Mouse (Mus musculus) ovary, postnatal 10 days (tissue): ENCODE measurements around the gene Hoxc12.

Experiments used
- DNase-seq: peaks from one replicate; pipeline ENCODE4 v3.0.0; 2022; ENCODE audit warnings: low spot score

The Hoxc12 gene

DNA sequence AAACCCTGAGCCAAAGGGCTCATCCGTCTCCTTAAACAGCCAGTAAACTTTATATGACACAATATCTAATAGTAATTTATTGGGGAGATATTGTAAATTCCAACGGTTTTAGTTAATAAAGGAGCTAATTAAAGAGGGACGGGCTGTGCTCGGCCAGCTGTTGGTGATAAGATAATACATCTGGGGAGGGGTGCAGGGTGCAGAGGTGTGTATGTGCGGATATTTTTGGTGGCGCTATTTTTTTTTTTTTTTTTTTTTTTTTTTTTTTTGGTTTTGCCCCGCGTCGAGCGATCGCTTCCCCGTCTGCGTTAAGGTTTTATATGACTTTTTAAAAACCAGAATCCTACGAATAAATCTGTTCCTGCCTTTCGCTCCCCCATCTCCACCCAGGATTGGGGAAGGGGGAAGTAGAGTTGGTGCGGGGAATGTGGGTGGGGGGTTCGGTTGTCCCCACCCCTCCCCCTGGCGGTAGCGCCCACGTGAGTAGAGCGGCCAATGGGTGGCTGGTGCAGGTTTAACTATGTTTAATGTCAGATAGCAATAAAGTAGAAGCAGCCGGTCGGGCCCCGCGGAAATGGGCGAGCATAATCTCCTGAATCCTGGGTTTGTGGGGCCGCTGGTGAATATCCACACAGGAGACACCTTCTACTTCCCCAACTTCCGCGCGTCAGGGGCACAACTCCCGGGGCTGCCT is at the start of gene Hoxc12:
Gene Hoxc12, plus strand, starts transcription at position 479 of the 694 bp plus-strand sequence.
- DNase-seq = no peak

DNA sequence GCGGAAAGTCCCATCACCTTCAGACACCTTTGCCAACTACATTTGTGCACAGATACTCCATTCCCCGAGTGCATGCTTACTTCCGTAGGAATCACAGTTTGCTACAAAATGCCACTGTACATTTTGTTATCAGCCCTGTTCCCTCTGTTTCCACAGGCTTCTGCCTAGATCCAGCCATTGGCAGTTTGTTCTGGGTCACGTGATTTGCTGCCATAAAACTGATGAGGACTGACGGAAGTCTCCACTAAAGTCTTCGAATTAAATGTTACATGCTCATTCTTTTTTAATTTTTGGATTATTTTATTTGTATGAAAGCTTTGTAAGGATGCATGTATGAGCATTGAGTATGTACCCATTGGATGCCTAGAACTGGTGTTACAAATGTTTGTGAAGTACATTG is 41.4 kb upstream of the Hoxc12 start:
- no peak for DNase-seq

DNA sequence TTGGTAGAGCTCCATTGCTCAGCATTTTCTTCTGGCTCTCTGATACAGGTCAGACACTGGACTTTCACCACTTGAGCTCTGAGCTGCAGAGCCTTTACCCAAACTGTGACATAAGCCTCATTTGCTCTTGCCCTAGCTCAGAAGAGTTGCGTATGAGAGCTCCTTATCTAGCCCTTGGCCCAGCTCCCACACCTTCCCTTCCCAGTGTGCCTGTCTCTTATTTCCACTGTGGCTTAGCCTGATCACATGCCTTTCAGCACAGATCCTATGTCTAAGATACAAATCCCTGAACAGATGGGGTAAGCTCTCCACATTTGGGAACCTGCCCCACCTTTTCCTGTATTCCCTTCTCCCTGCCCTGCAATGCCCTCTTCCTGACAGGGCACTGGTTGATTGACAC is 31.6 kb upstream of the Hoxc12 start:
- no peak for DNase-seq

GRCm38 (mm10) chr15:102909536-102909935 is 27.0 kb upstream of the Hoxc12 start:
- no peak for DNase-seq

- DNase-seq = no peak
These were observed 26.5 kb upstream of the Hoxc12 start for GRCm38 (mm10) chr15:102910038-102910437.

GRCm38 (mm10) chr15:102910496-102911095 is 26.0 kb upstream of the Hoxc12 start:
- DNase-seq = no peak

- DNase-seq = no peak
These were observed 23.4 kb upstream of the Hoxc12 start for GRCm38 (mm10) chr15:102913038-102913585.

- no peak for DNase-seq
These were observed 18.5 kb upstream of the Hoxc12 start for GRCm38 (mm10) chr15:102917972-102918572.

- no peak for DNase-seq
These were observed 17.8 kb upstream of the Hoxc12 start for GRCm38 (mm10) chr15:102918611-102919265.

GRCm38 (mm10) chr15:102919336-102920180 is 17.0 kb upstream of the Hoxc12 start:
- no peak for DNase-seq

DNA sequence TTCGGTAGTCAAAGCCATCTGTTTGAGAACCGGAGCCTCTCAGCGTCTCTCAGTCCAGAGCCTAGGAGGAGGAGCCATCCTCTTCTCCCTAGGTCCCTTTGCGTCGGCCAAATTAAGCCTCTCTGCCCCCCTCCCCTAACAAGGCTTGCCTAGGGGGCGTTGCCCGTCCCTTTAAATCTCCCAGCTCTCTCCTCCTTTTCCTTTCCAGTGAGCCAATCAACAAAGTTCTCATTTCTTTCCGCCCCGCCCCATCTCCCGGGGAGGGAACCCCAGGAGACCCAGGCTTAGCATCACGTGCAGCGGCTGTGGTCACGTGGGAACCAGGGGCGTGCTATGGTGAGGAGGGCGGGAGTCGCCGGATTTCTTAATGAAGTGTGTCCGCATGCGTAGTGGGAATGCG is 15.9 kb upstream of the Hoxc12 start:
- DNase-seq = no peak

DNA sequence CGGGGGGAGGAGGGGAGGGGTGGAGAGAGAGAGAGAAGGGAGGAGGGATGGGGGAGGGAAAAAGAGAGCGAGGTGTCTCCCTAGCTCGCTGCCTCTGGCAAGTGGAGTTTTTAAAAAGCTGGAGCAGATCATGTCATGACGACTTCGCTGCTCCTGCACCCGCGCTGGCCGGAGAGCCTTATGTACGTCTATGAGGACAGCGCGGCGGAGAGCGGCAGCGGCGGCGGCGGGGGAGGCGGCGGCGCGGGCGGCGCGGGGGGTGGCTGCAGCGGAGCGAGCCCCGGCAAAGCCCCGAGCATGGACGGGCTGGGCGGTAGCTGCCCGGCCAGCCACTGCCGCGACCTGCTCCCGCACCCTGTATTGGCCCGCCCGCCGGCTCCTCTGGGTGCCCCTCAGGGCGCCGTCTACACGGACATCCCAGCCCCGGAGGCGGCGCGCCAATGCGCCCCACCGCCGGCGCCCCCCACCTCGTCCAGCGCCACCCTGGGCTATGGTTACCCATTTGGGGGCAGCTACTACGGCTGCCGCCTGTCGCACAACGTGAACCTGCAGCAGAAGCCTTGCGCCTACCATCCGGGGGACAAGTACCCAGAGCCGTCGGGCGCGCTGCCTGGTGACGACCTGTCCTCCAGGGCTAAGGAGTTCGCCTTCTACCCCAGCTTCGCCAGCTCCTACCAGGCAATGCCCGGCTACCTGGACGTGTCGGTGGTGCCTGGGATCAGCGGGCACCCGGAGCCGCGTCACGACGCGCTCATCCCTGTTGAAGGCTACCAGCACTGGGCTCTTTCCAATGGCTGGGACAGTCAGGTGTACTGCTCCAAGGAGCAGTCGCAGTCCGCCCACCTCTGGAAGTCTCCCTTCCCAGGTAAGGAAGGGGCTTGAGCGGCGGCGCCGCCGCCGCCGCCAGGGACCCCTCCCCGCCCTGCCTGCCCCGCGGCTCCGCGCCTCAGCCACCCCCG is 15.2 kb upstream of the Hoxc12 start, which contains the start of gene Hoxc13:
Gene Hoxc13, plus strand, starts transcription at position 51 of the 959 bp plus-strand sequence.
- DNase-seq = no peak

DNA sequence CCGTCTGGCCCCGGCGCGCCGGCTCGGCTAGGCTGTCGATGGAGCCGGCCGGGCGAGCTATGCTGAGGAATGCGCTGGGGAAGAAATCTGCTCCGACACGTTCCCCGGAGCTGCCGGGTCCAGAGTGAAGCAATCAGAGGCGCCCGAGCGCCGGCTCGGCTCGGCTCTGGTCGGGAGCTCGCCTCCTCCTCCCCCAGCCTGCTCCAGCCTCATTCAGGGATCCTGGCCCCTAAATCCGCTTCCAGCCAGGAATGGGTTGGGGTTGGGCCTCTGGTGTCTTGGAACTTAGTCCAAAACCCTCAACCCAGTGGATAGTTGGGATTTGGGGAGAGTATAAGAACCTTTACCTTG is 14.6 kb upstream of the Hoxc12 start:
- no peak for DNase-seq

GRCm38 (mm10) chr15:102922636-102923500 is 13.7 kb upstream of the Hoxc12 start:
- no peak for DNase-seq

GRCm38 (mm10) chr15:102927032-102927645 is 9.4 kb upstream of the Hoxc12 start:
- DNase-seq = no peak

- no peak for DNase-seq
These were observed 4.7 kb upstream of the Hoxc12 start for GRCm38 (mm10) chr15:102931706-102932358.

DNA sequence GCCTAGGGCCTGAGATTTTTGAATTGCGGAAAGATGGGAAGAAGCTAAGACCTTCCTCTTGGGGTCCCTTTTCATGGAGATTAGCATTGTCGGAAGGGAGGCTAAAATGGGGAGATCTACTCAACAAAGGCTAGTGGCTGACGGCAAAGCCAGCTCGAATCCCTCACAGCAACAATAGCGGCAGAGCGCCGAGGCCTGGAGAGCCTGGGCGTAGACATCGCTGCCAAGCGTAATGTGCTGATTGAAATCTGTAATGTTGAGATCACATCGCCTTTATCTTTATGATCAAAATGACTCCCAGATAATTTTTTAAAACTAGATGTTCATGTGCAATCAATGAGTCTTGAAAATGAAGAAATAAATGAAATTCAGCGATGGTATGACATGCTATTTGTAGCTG is 2.1 kb upstream of the Hoxc12 start:
- no peak for DNase-seq

GRCm38 (mm10) chr15:102934897-102935296 is 1.7 kb upstream of the Hoxc12 start:
- DNase-seq = no peak
